Mouse (Mus musculus) liver, embryonic 15.5 days (tissue): Measurements from ENCODE around the gene Gm5152. TPM values are rescaled to one million over a fixed set of nuclear protein-coding genes. Genes with fewer than 3 reads are reported as not detected.
"Not testable (repeated sequence)": the region's sequence is repeated elsewhere in the genome, so short reads cannot be mapped to it uniquely, and the experiment has no call there.

Experiments
- ATAC-seq: fragments of 200-750 bp; cut with Nextera tagmentation; 2 replicates; pipeline ENCODE4 v1.8.0; 2017; ENCODE audit warnings: moderate number of reproducible peaks, mild to moderate bottlenecking, moderate library complexity; ENCODE audit not compliant: insufficient read depth
- H3K27ac ChIP-seq: fragments of 300-500 bp; sonication (generic); replicated peaks from 2 replicates; pipeline ENCODE4 v1.5.1; 2015; ENCODE audit warnings: mild to moderate bottlenecking, inconsistent platforms
- H3K27me3 ChIP-seq: fragments of 300-500 bp; sonication (generic); 2 replicates; pipeline ENCODE4 v1.6.1; 2015; ENCODE audit warnings: mild to moderate bottlenecking, inconsistent platforms
- H3K36me3 ChIP-seq: fragments of 300-500 bp; sonication (generic); replicated peaks from 2 replicates; pipeline ENCODE4 v1.6.1; 2015; ENCODE audit warnings: moderate library complexity, mild to moderate bottlenecking, inconsistent platforms
- H3K4me1 ChIP-seq: fragments of 300-500 bp; sonication (generic); replicated peaks from 2 replicates; pipeline ENCODE4 v1.6.1; 2015; ENCODE audit warnings: inconsistent platforms
- H3K4me2 ChIP-seq: fragments of 300-500 bp; sonication (generic); 2 replicates; pipeline ENCODE4 v1.6.1; 2015; ENCODE audit warnings: moderate library complexity, mild to moderate bottlenecking, inconsistent platforms
- H3K4me3 ChIP-seq: fragments of 300-500 bp; sonication (generic); replicated peaks from 2 replicates; pipeline ENCODE4 v1.5.1; 2015; ENCODE audit warnings: mild to moderate bottlenecking, inconsistent platforms
- H3K9ac ChIP-seq: fragments of 300-500 bp; sonication (generic); 2 replicates; pipeline ENCODE4 v1.6.1; 2015; ENCODE audit warnings: moderate library complexity, mild to moderate bottlenecking, inconsistent platforms
- H3K9me3 ChIP-seq: fragments of 300-500 bp; sonication (generic); replicated peaks from 2 replicates; pipeline ENCODE4 v1.6.1; 2016; ENCODE audit warnings: inconsistent platforms
- WGBS: fragments of 180-500 bp; shearing (Covaris S2); methylation state at CpG from one replicate; pipeline ENCODE4 v1.1.7; 2015; ENCODE audit warnings: mixed read lengths; ENCODE audit not compliant: insufficient replicate concordance; 5-methylcytosine and 5-hydroxymethylcytosine counted together
- polyA plus RNA-seq: library from polyadenylated mRNA; unstranded; fragments of >200 nt; fragmentation: Nextera tagmentation; extraction: Ambion mirVana; gene quantifications from 2 replicates; pipeline ENCODE4 v1.2.1, GENCODE M21; 2015

Gm5152 gene
- polyA plus RNA-seq: not detected in 2 replicates

GRCm38 (mm10) chr5:10246426-10246825 is at the start of gene Gm5152:
Gm5152 (minus strand) TSS chr5:10246526.
- not testable (repeated sequence) for H3K4me2 ChIP-seq, H3K9me3 ChIP-seq, H3K27me3 ChIP-seq, H3K36me3 ChIP-seq, H3K4me1 ChIP-seq, H3K9ac ChIP-seq, H3K27ac ChIP-seq, H3K4me3 ChIP-seq, ATAC-seq
- no CpG with 5 or more reads among the region's 1 CpGs for WGBS

GRCm38 (mm10) chr5:10254768-10255167 is 8.4 kb upstream of the Gm5152 start:
- not testable (repeated sequence) for H3K4me3 ChIP-seq, H3K4me1 ChIP-seq, H3K9me3 ChIP-seq, H3K36me3 ChIP-seq, H3K9ac ChIP-seq, H3K4me2 ChIP-seq, ATAC-seq, H3K27ac ChIP-seq, H3K27me3 ChIP-seq
- WGBS: 58% methylated on average over 1 of the region's 1 CpGs

- not testable (repeated sequence) for H3K4me3 ChIP-seq, H3K27ac ChIP-seq, ATAC-seq, H3K36me3 ChIP-seq, H3K27me3 ChIP-seq, H3K4me2 ChIP-seq, H3K9ac ChIP-seq, H3K4me1 ChIP-seq, H3K9me3 ChIP-seq
Measured at GRCm38 (mm10) chr5:10245770-10246169, 556 bp downstream of the Gm5152 start.

GRCm38 (mm10) chr5:10240436-10240835 is 5.9 kb downstream of the Gm5152 start:
- not testable (repeated sequence) for H3K9me3 ChIP-seq, H3K9ac ChIP-seq, H3K4me2 ChIP-seq, H3K4me3 ChIP-seq, ATAC-seq, H3K36me3 ChIP-seq, H3K27ac ChIP-seq, H3K4me1 ChIP-seq, H3K27me3 ChIP-seq
- WGBS: 56% methylated on average over 3 of the region's 3 CpGs

GRCm38 (mm10) chr5:10220317-10220716 is 26.0 kb downstream of the Gm5152 start:
- no peak for ATAC-seq
- H3K36me3 ChIP-seq: no peaks in the 10 kb centered on the region

GRCm38 (mm10) chr5:10203067-10203466 is 43.3 kb downstream of the Gm5152 start:
- no peaks in the 10 kb centered on the region for H3K4me1 ChIP-seq
- no peak for ATAC-seq
- H3K9me3 ChIP-seq: no peaks in the 10 kb centered on the region; the same call in 1 of the 2 replicates
- 66% methylated on average over 1 of the region's 1 CpGs for WGBS
- no peaks in the 10 kb centered on the region for H3K36me3 ChIP-seq
- H3K4me2 ChIP-seq: no peak overlapping the region
- H3K27ac ChIP-seq: no peak overlapping the region
- H3K4me3 ChIP-seq: no peak overlapping the region
- H3K27me3 ChIP-seq: no peaks in the 10 kb centered on the region
- no peak overlapping the region for H3K9ac ChIP-seq

More at GRCm38 (mm10) chr5:10220317-10220716, 26.0 kb downstream of the Gm5152 start:
- H3K9ac ChIP-seq: no peak overlapping the region
- H3K4me3 ChIP-seq: no peak overlapping the region
- no peak overlapping the region for H3K4me2 ChIP-seq
- no peaks in the 10 kb centered on the region for H3K9me3 ChIP-seq
- no peaks in the 10 kb centered on the region for H3K4me1 ChIP-seq
- no peak overlapping the region for H3K27ac ChIP-seq
- H3K27me3 ChIP-seq: no peaks in the 10 kb centered on the region

GRCm38 (mm10) chr5:10196880-10197279 is 49.4 kb downstream of the Gm5152 start:
- Histone ChIP-seq H3K9ac (no peak overlapping the region), H3K4me1 (no peaks in the 10 kb centered on the region), H3K27me3 (no peaks in the 10 kb centered on the region), H3K9me3 (no peaks in the 10 kb centered on the region; the same call in 1 of the 2 replicates), H3K4me3 (no peak overlapping the region), H3K27ac (no peak overlapping the region), H3K36me3 (no peaks in the 10 kb centered on the region), H3K4me2 (no peak overlapping the region)
- WGBS: 49% methylated on average over 1 of the region's 1 CpGs
- ATAC-seq: no peak
